Mouse (Mus musculus): ENCODE results near the gene Lsp1. TPM values are rescaled to one million over a fixed set of nuclear protein-coding genes. Genes with fewer than 3 reads are reported as not detected.

Gene Lsp1
- polyA plus RNA-seq, 1 experiment from 2014 or later = 13.1 TPM

- Histone ChIP-seq H3K27ac (ENCODE audit: low read depth, low read length) (no peak within 1 kb of the TSS), H3K9me3 (ENCODE audit: control insufficient read depth, low read length) (no peaks in the 10 kb centered on the region), H3K4me3 (ENCODE audit: low read depth, low read length) (no peak within 1 kb of the TSS), H3K27me3 (ENCODE audit: control insufficient read depth, insufficient read depth, low read length) (no peaks in the 10 kb centered on the region), H3K4me2 (no peak within 1 kb of the TSS), H3K9ac (ENCODE audit: low read length) (no peak within 1 kb of the TSS), H3K4me1 (ENCODE audit: control insufficient read depth, insufficient read depth, low read length) (no peaks in the 10 kb centered on the region), H3K36me3 (ENCODE audit: control insufficient read depth, insufficient read depth, low read length) (no peaks in the 10 kb centered on the region)
- no peak for DNase-seq (ENCODE audit: low spot score, missing footprints)
- ATAC-seq (ENCODE audit: low FRiP score) = no peak
- WGBS = 73% methylated on average over 2 of the region's 2 CpGs
Observed at GRCm38 (mm10) chr7:142498575-142498974, 38.0 kb downstream of the Lsp1 start, which contains the start of gene Tnnt3. Gene Tnnt3 (plus strand): TSS chr7:142498836.

- DNase-seq (ENCODE audit: low spot score, missing footprints) (no peak), ATAC-seq (ENCODE audit: low FRiP score) (no peak)
- no peaks in the 10 kb centered on the region for H3K9me3 ChIP-seq (ENCODE audit: control insufficient read depth, low read length)
- H3K27me3 ChIP-seq (ENCODE audit: control insufficient read depth, insufficient read depth, low read length) = no peaks in the 10 kb centered on the region
- H3K27ac ChIP-seq (ENCODE audit: low read depth, low read length) = no peak overlapping the region
- no peaks in the 10 kb centered on the region for H3K36me3 ChIP-seq (ENCODE audit: control insufficient read depth, insufficient read depth, low read length)
- H3K9ac ChIP-seq (ENCODE audit: low read length) = no peak overlapping the region
- no peak overlapping the region for H3K4me2 ChIP-seq
- no peak overlapping the region for H3K4me3 ChIP-seq (ENCODE audit: low read depth, low read length)
- H3K4me1 ChIP-seq (ENCODE audit: control insufficient read depth, insufficient read depth, low read length) = no peaks in the 10 kb centered on the region
- 77% methylated on average over 5 of the region's 5 CpGs for WGBS
Observed at GRCm38 (mm10) chr7:142499010-142499721, 38.6 kb downstream of the Lsp1 start.

GRCm38 (mm10) chr7:142500032-142500431 is 39.4 kb downstream of the Lsp1 start:
- no peak for DNase-seq (ENCODE audit: low spot score, missing footprints)
- Histone ChIP-seq H3K36me3 (ENCODE audit: control insufficient read depth, insufficient read depth, low read length) (no peaks in the 10 kb centered on the region), H3K4me3 (ENCODE audit: low read depth, low read length) (no peak overlapping the region), H3K9me3 (ENCODE audit: control insufficient read depth, low read length) (no peaks in the 10 kb centered on the region), H3K9ac (ENCODE audit: low read length) (no peak overlapping the region), H3K4me1 (ENCODE audit: control insufficient read depth, insufficient read depth, low read length) (no peaks in the 10 kb centered on the region), H3K27me3 (ENCODE audit: control insufficient read depth, insufficient read depth, low read length) (no peaks in the 10 kb centered on the region), H3K27ac (ENCODE audit: low read depth, low read length) (no peak overlapping the region), H3K4me2 (no peak overlapping the region)
- no peak for ATAC-seq (ENCODE audit: low FRiP score)
- 96% methylated on average over 1 of the region's 1 CpGs for WGBS

GRCm38 (mm10) chr7:142503206-142503605 is 42.6 kb downstream of the Lsp1 start:
- Histone ChIP-seq H3K36me3 (ENCODE audit: control insufficient read depth, insufficient read depth, low read length) (no peaks in the 10 kb centered on the region), H3K9me3 (ENCODE audit: control insufficient read depth, low read length) (no peaks in the 10 kb centered on the region), H3K9ac (ENCODE audit: low read length) (no peak overlapping the region), H3K4me3 (ENCODE audit: low read depth, low read length) (no peak overlapping the region), H3K27me3 (ENCODE audit: control insufficient read depth, insufficient read depth, low read length) (no peaks in the 10 kb centered on the region), H3K4me2 (no peak overlapping the region), H3K27ac (ENCODE audit: low read depth, low read length) (no peak overlapping the region), H3K4me1 (ENCODE audit: control insufficient read depth, insufficient read depth, low read length) (peaks cover 15% of the 10 kb centered on the region)
- WGBS = 79% methylated on average over 4 of the region's 4 CpGs
- ATAC-seq (ENCODE audit: low FRiP score) = no peak
- no peak for DNase-seq (ENCODE audit: low spot score, missing footprints)

- no peak overlapping the region for H3K9ac ChIP-seq (ENCODE audit: low read length)
- peaks cover 27% of the 10 kb centered on the region for H3K4me1 ChIP-seq (ENCODE audit: control insufficient read depth, insufficient read depth, low read length)
- no peak overlapping the region for H3K27ac ChIP-seq (ENCODE audit: low read depth, low read length)
- DNase-seq (ENCODE audit: low spot score, missing footprints) = no peak
- no peaks in the 10 kb centered on the region for H3K36me3 ChIP-seq (ENCODE audit: control insufficient read depth, insufficient read depth, low read length)
- H3K27me3 ChIP-seq (ENCODE audit: control insufficient read depth, insufficient read depth, low read length) = no peaks in the 10 kb centered on the region
- no peak overlapping the region for H3K4me2 ChIP-seq
- H3K4me3 ChIP-seq (ENCODE audit: low read depth, low read length) = no peak overlapping the region
- H3K9me3 ChIP-seq (ENCODE audit: control insufficient read depth, low read length) = no peaks in the 10 kb centered on the region
- WGBS = 26% methylated on average over 2 of the region's 2 CpGs
- ATAC-seq (ENCODE audit: low FRiP score) = peak; percentile 61
Observed at GRCm38 (mm10) chr7:142505942-142506341, 45.3 kb downstream of the Lsp1 start.

GRCm38 (mm10) chr7:142506501-142506900 is 45.9 kb downstream of the Lsp1 start:
- no peak for DNase-seq (ENCODE audit: low spot score, missing footprints)
- H3K36me3 ChIP-seq (ENCODE audit: control insufficient read depth, insufficient read depth, low read length) = no peaks in the 10 kb centered on the region
- H3K9me3 ChIP-seq (ENCODE audit: control insufficient read depth, low read length) = no peaks in the 10 kb centered on the region
- H3K4me2 ChIP-seq = no peak overlapping the region
- H3K27me3 ChIP-seq (ENCODE audit: control insufficient read depth, insufficient read depth, low read length) = no peaks in the 10 kb centered on the region
- H3K4me1 ChIP-seq (ENCODE audit: control insufficient read depth, insufficient read depth, low read length) = peaks cover 27% of the 10 kb centered on the region
- 21% methylated on average over 4 of the region's 4 CpGs for WGBS
- no peak overlapping the region for H3K4me3 ChIP-seq (ENCODE audit: low read depth, low read length)
- no peak overlapping the region for H3K27ac ChIP-seq (ENCODE audit: low read depth, low read length)
- peak; percentile 60 for ATAC-seq (ENCODE audit: low FRiP score)
- H3K9ac ChIP-seq (ENCODE audit: low read length) = no peak overlapping the region

GRCm38 (mm10) chr7:142507453-142507852 is 46.8 kb downstream of the Lsp1 start:
- no peak for ATAC-seq (ENCODE audit: low FRiP score)
- Histone ChIP-seq H3K36me3 (ENCODE audit: control insufficient read depth, insufficient read depth, low read length) (no peaks in the 10 kb centered on the region), H3K4me2 (no peak overlapping the region), H3K9me3 (ENCODE audit: control insufficient read depth, low read length) (no peaks in the 10 kb centered on the region), H3K4me3 (ENCODE audit: low read depth, low read length) (no peak overlapping the region), H3K27me3 (ENCODE audit: control insufficient read depth, insufficient read depth, low read length) (no peaks in the 10 kb centered on the region), H3K27ac (ENCODE audit: low read depth, low read length) (no peak overlapping the region), H3K9ac (ENCODE audit: low read length) (no peak overlapping the region), H3K4me1 (ENCODE audit: control insufficient read depth, insufficient read depth, low read length) (peaks cover 27% of the 10 kb centered on the region)
- DNase-seq (ENCODE audit: low spot score, missing footprints) = no peak
- WGBS = 91% methylated on average over 9 of the region's 9 CpGs

GRCm38 (mm10) chr7:142509518-142509917 is 48.9 kb downstream of the Lsp1 start:
- DNase-seq (ENCODE audit: low spot score, missing footprints) = peak; percentile 88
- ATAC-seq (ENCODE audit: low FRiP score) = 0 out of 2 replicates have a peak, but pooled peaks have one; percentile 22
- Histone ChIP-seq H3K36me3 (ENCODE audit: control insufficient read depth, insufficient read depth, low read length) (no peaks in the 10 kb centered on the region), H3K9ac (ENCODE audit: low read length) (no peak overlapping the region; the same call in 1 of the 2 replicates), H3K27ac (ENCODE audit: low read depth, low read length) (peak overlapping the region; percentile 56), H3K9me3 (ENCODE audit: control insufficient read depth, low read length) (no peaks in the 10 kb centered on the region), H3K27me3 (ENCODE audit: control insufficient read depth, insufficient read depth, low read length) (no peaks in the 10 kb centered on the region), H3K4me2 (no peak overlapping the region), H3K4me1 (ENCODE audit: control insufficient read depth, insufficient read depth, low read length) (peaks cover 27% of the 10 kb centered on the region), H3K4me3 (ENCODE audit: low read depth, low read length) (no peak overlapping the region)
- 43% methylated on average over 14 of the region's 14 CpGs for WGBS

- peak; percentile 66 for ATAC-seq (ENCODE audit: low FRiP score)
- Histone ChIP-seq H3K9ac (ENCODE audit: low read length) (no peak overlapping the region), H3K27ac (ENCODE audit: low read depth, low read length) (peak overlapping the region; percentile 41), H3K36me3 (ENCODE audit: control insufficient read depth, insufficient read depth, low read length) (no peaks in the 10 kb centered on the region), H3K4me3 (ENCODE audit: low read depth, low read length) (no peak overlapping the region), H3K9me3 (ENCODE audit: control insufficient read depth, low read length) (no peaks in the 10 kb centered on the region), H3K4me1 (ENCODE audit: control insufficient read depth, insufficient read depth, low read length) (peaks cover 27% of the 10 kb centered on the region), H3K27me3 (ENCODE audit: control insufficient read depth, insufficient read depth, low read length) (no peaks in the 10 kb centered on the region), H3K4me2 (no peak overlapping the region)
- DNase-seq (ENCODE audit: low spot score, missing footprints) = peak; percentile 93
- 8% methylated on average over 12 of the region's 12 CpGs for WGBS
Observed at GRCm38 (mm10) chr7:142510021-142510777, 49.6 kb downstream of the Lsp1 start.

All from midbrain, embryonic 11.5 days (tissue).